8 mouse cellular contexts compared by ENCODE assay signal in genomic region chrX:152178843-152179545, GRCm38 (mm10). TPM values are rescaled to one million over a fixed set of nuclear protein-coding genes. Genes with fewer than 3 reads are reported as not detected.
A peak's percentile ranks its signal among the peaks of the same experiment; 100 is the strongest.
DNase-seq lines count a peak whose midpoint lies in the region; ATAC-seq and TF ChIP-seq lines count a peak whose summit lies in the region.

No protein-coding gene starts in this region.

- ATAC-seq in forebrain, embryonic 12.5 days (ENCODE audit: low FRiP score) = peak; percentile 41; the same call in 1 of the 2 replicates
- peak; percentile 57; the same call in 1 of the 2 replicates for ATAC-seq in limb, embryonic 11.5 days (ENCODE audit: insufficient number of reproducible peaks, low FRiP score, low TSS enrichment, low read depth)
- peak; percentile 44; the same call in 1 of the 2 replicates for ATAC-seq in megakaryocyte-erythroid progenitor cell, adult 5-6 weeks (replicated peaks; ENCODE audit: low FRiP score, low TSS enrichment, poor library complexity, severe bottlenecking)
- no peak for ATAC-seq in CD4-positive, CD25-positive, alpha-beta regulatory T cell, adult 4 months

- no peak for TF ChIP-seq EP300 in CH12.LX (IDR thresholded peaks at IDR 0.05; ENCODE audit: low read length)

- DNase-seq in CH12.LX (ENCODE audit: extremely low read depth) = no peak
- peak; percentile 8 to 14 for DNase-seq in adrenal gland, postnatal 4 days (ENCODE audit: low spot score in 2 of 2)
- peak; percentile 63 for DNase-seq in heart, postnatal 25 days (ENCODE audit: low spot score)
- peak; percentile 25 for DNase-seq in limb, embryonic 11.5 days (ENCODE audit: low spot score)
- DNase-seq in thymus, postnatal 14 days = no peak

- dilution Hi-C loops in CH12.LX (cut with MboI; ENCODE audit: extremely low pct_ligation_motif_present, extremely low pct_unique_long_range_greater_than_20kb, low sequenced_read_pairs) = no loop called here

- no peak for TF ChIP-seq POLR2A in CH12.LX (IDR thresholded peaks at IDR 0.05; ENCODE audit: low read depth, low read length)

- intact Hi-C loops in heart, postnatal 25 days (cut with DNase I) = loop anchor here (5.0 to 10.0 kb wide), 2 partner anchors 128 to 164 kb away; partner anchors contain the start of genes Ribc1 and Smc1a

- 58% methylated on average over 8 of the region's 8 CpGs for WGBS in forebrain, embryonic 12.5 days
- WGBS in limb, embryonic 11.5 days = 56% methylated on average over 8 of the region's 8 CpGs

- H3K79me2 ChIP-seq in CH12.LX (replicated peaks; ENCODE audit: control insufficient read depth, extremely low read depth, insufficient read depth, poor library complexity, severe bottlenecking) = no peaks in the 10 kb centered on the region

- peak overlapping the region; percentile 33 to 45 (median 44) for H3K4me3 ChIP-seq in CH12.LX (replicated peaks in 1 of 3; ENCODE audit: low read depth in 2 of 3, low read length in 2 of 3, poor library complexity in 1 of 3)
- no peak overlapping the region for H3K4me3 ChIP-seq in forebrain, embryonic 12.5 days (replicated peaks)
- no peak overlapping the region for H3K4me3 ChIP-seq in limb, embryonic 11.5 days (ENCODE audit: low read depth, low read length)

- H3K4me2 ChIP-seq in CH12.LX (ENCODE audit: insufficient read depth, low read depth, poor library complexity, severe bottlenecking) = peak overlapping the region; percentile 68
- peak overlapping the region; percentile 24; the same call in 1 of the 2 replicates for H3K4me2 ChIP-seq in forebrain, embryonic 12.5 days
- H3K4me2 ChIP-seq in limb, embryonic 11.5 days (ENCODE audit: low read depth, severe bottlenecking) = peak overlapping the region; percentile 17; the same call in 1 of the 2 replicates

- no peaks in the 10 kb centered on the region for H3K36me3 ChIP-seq in CH12.LX (replicated peaks in 1 of 2; ENCODE audit: control insufficient read depth in 1 of 2, insufficient read depth in 1 of 2, low read length in 1 of 2)
- H3K36me3 ChIP-seq in forebrain, embryonic 12.5 days (replicated peaks) = no peaks in the 10 kb centered on the region
- no peaks in the 10 kb centered on the region for H3K36me3 ChIP-seq in limb, embryonic 11.5 days (ENCODE audit: control insufficient read depth, insufficient read depth, low read length)

- 0 out of 2 replicates have a peak overlapping the region, but pooled peaks have one; percentile 2 for H3K9ac ChIP-seq in CH12.LX (ENCODE audit: insufficient read depth, low read depth)
- H3K9ac ChIP-seq in forebrain, embryonic 12.5 days = no peak overlapping the region
- H3K9ac ChIP-seq in limb, embryonic 11.5 days (ENCODE audit: low read length) = no peak overlapping the region

- TF ChIP-seq RAD21 in CH12.LX (IDR thresholded peaks at IDR 0.05; ENCODE audit: low read depth, low read length) = no peak

- H3K27ac ChIP-seq in CH12.LX (ENCODE audit: insufficient read depth, low read depth) = no peak overlapping the region
- H3K27ac ChIP-seq in forebrain, embryonic 12.5 days = no peak overlapping the region
- no peak overlapping the region for H3K27ac ChIP-seq in limb, embryonic 11.5 days (replicated peaks; ENCODE audit: low read depth, low read length)

- H3K4me1 ChIP-seq in CH12.LX (ENCODE audit: control insufficient read depth in 1 of 2, insufficient read depth in 2 of 2) = peaks cover 0 to 3% of the 10 kb centered on the region in 2 experiments; a peak in 1 of 4 replicates
- H3K4me1 ChIP-seq in forebrain, embryonic 12.5 days = no peaks in the 10 kb centered on the region
- no peaks in the 10 kb centered on the region for H3K4me1 ChIP-seq in limb, embryonic 11.5 days (ENCODE audit: control insufficient read depth, insufficient read depth, low read length)

- no peaks in the 10 kb centered on the region for H3K9me3 ChIP-seq in CH12.LX (replicated peaks; ENCODE audit: low read length)
- no peaks in the 10 kb centered on the region for H3K9me3 ChIP-seq in forebrain, embryonic 12.5 days
- H3K9me3 ChIP-seq in limb, embryonic 11.5 days (ENCODE audit: control insufficient read depth, low read length) = no peaks in the 10 kb centered on the region

- no peaks in the 10 kb centered on the region for H3K27me3 ChIP-seq in CH12.LX (replicated peaks)
- H3K27me3 ChIP-seq in forebrain, embryonic 12.5 days = peaks cover 69% of the 10 kb centered on the region
- peaks cover 14% of the 10 kb centered on the region; the same call in 1 of the 2 replicates for H3K27me3 ChIP-seq in limb, embryonic 11.5 days (ENCODE audit: control insufficient read depth, insufficient read depth, low read length)

- in situ Hi-C loops in CH12.LX (cut with MboI; ENCODE audit: low pct_ligation_motif_present, low pct_unique_long_range_greater_than_20kb, low sequenced_read_pairs) = no loop called here

- no peak for TF ChIP-seq CTCF in CH12.LX (conservative IDR thresholded peaks at IDR 0.05 in 1 of 2, IDR thresholded peaks at IDR 0.05 in 1 of 2; ENCODE audit: low read depth in 2 of 2, low read length in 2 of 2)

TF ChIP-seq in CH12.LX, 34 proteins besides CTCF, POLR2A, EP300 and RAD21:
- TF ChIP-seq PAX5 (IDR thresholded peaks at IDR 0.05; ENCODE audit: low read length) (no peak), ZC3H11A (IDR thresholded peaks at IDR 0.05; ENCODE audit: low read depth, low read length) (no peak), JUN (IDR thresholded peaks at IDR 0.05; ENCODE audit: insufficient read depth, low read depth, low read length) (no peak), USF2 (conservative IDR thresholded peaks at IDR 0.05; ENCODE audit: low read depth, low read length) (no peak), E2F4 (IDR thresholded peaks at IDR 0.05; ENCODE audit: insufficient replicate concordance, low read depth, low read length) (no peak), IRF4 (IDR thresholded peaks at IDR 0.05; ENCODE audit: low read depth, low read length) (no peak)

RNA-seq across cellular contexts. Expression of gene Iqsec2, which starts 34.9 kb away (rescaled TPM):
- 1.2 and 1.8 TPM in 2 replicates for total RNA-seq in CH12.LX (2012; rRNA removed)
- 0.39 and 0.71 TPM in 2 replicates for total RNA-seq in CH12.LX (2014; rRNA removed)
- polyA plus RNA-seq in CH12.LX (2012; ENCODE audit: insufficient read length, low read depth) = 3.3 and 4.2 TPM in 2 replicates
- total RNA-seq in adrenal gland, postnatal 4 days (2021) = 10 to 100 TPM; 30.5 to 40.2 TPM
- polyA plus RNA-seq in forebrain, embryonic 12.5 days (2016; fragmentation: Nextera tagmentation; extraction: Ambion mirVana) = 2.8 and 3.0 TPM in 2 replicates
- total RNA-seq in heart, postnatal 25 days (2021) = 10 to 100 TPM; 80.6 to 80.7 TPM
- polyA plus RNA-seq in limb, embryonic 11.5 days (2014; fragmentation: Nextera tagmentation; extraction: Ambion mirVana) = 1.1 and 1.5 TPM in 2 replicates
- total RNA-seq in megakaryocyte-erythroid progenitor cell, adult 5-6 weeks (2014; fragmentation: Nextera tagmentation) = 0.62 and 1.6 TPM in 2 replicates
- 1.6 and 2.2 TPM in 2 replicates for total RNA-seq in megakaryocyte-erythroid progenitor cell, adult 5-6 weeks (2017)
- under 1 TPM; 0.18 to 0.34 TPM for polyA plus RNA-seq in CD4-positive, CD25-positive, alpha-beta regulatory T cell, adult 4 months (2017; shearing (Covaris generic))

RNA-seq across cellular contexts. Expression of gene Kdm5c, which starts 53.8 kb away (rescaled TPM):
- total RNA-seq in CH12.LX (2012; rRNA removed) (52.3 and 59.3 TPM in 2 replicates), CH12.LX (2014; rRNA removed) (21.6 and 22.5 TPM in 2 replicates)
- 45.2 and 48.7 TPM in 2 replicates for polyA plus RNA-seq in CH12.LX (2012; ENCODE audit: insufficient read length, low read depth)
- 10 to 100 TPM; 56.5 to 87.3 TPM for total RNA-seq in adrenal gland, postnatal 4 days (2021)
- 56.4 and 62.4 TPM in 2 replicates for polyA plus RNA-seq in forebrain, embryonic 12.5 days (2016; fragmentation: Nextera tagmentation; extraction: Ambion mirVana)
- 10 to 100 TPM; 29.7 to 55.0 TPM for total RNA-seq in heart, postnatal 25 days (2021)
- 33.8 and 41.4 TPM in 2 replicates for polyA plus RNA-seq in limb, embryonic 11.5 days (2014; fragmentation: Nextera tagmentation; extraction: Ambion mirVana)
- total RNA-seq in megakaryocyte-erythroid progenitor cell, adult 5-6 weeks (2014; fragmentation: Nextera tagmentation) = 38.5 and 58.0 TPM in 2 replicates
- total RNA-seq in megakaryocyte-erythroid progenitor cell, adult 5-6 weeks (2017) = 45.7 and 48.0 TPM in 2 replicates
- 10 to 100 TPM; 30.4 to 37.7 TPM for polyA plus RNA-seq in CD4-positive, CD25-positive, alpha-beta regulatory T cell, adult 4 months (2017; shearing (Covaris generic))

Comparison
In these comparisons a context has a peak if more than half of its experiments do, and no peak if none do; other contexts are left out.
1. DNase-seq: peak in adrenal gland, postnatal 4 days (2 of 2), heart, postnatal 25 days (single experiment) and limb, embryonic 11.5 days (single experiment); none in CH12.LX (single experiment) and thymus, postnatal 14 days (single experiment).
2. H3K4me2 ChIP-seq: peak in every context shown above with its lines; median percentile 68 in CH12.LX; 24 in forebrain, embryonic 12.5 days; 17 in limb, embryonic 11.5 days.
3. H3K4me3 ChIP-seq: peak in CH12.LX (3 of 3); none in forebrain, embryonic 12.5 days (single experiment) and limb, embryonic 11.5 days (single experiment).
4. RNA of gene Iqsec2, which starts 34.9 kb away (total RNA-seq): 80.6 to 80.7 TPM in heart, postnatal 25 days and 30.5 to 40.2 TPM in adrenal gland, postnatal 4 days; 0.39 to 1.8 TPM in CH12.LX and 0.62 to 2.2 TPM in megakaryocyte-erythroid progenitor cell, adult 5-6 weeks; every median in the first group is over 4 times any median in the second.